Mouse (Mus musculus): ENCODE measurements at regions not wholly inside any gene's neighbourhood (a gene's known extent, or its start where the extent isn't known, plus 50 kb on each side); places are given as distances from the start of the nearest gene placed in this dataset.

DNA sequence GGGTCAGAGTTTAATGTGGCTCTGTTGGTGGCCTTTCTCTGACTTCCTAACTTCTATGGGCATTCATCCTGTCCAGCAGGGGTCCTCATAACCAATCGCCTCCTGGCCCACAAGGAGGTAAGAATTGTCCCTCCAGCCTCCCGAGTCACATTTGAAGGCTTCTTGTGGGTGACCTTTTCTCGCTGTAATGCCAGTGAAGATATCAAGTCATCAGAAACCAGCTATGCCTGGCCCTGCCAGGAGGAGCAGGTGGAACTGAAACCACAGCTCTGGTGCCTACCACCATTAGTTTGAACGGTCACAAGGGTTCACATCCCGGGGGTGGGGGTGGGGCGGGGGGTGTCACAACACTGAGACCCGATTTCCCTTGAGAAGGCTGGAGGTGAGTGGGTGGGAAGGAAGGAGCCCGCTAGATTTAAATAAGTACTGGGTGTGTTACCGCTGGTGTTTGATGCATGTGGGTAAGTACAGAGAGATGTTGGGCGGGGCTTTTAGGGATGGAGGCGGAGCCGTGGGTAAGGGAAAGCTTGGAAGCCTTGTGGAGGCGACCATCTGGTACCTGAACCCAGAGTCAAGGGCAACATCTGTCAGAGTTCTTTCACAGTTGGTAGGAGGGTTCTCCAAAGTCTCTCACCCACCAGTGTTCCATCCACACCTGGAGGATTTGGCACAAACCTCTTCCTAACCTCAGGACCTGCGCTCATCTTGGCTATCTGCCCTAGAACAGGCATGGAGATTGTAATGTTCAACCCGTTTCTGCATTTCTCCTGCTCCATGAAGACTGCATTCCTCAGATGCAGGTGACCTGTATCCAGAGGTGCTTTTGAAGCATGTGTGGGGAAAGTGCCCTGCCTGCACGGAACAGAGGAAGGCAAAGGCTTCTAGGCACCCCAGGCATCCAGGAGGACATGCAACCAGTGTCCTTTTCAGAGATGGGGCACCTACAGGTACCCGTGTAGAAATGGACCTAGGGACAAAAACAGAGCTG is 128.2 kb downstream of the Cd24a start:
- TF ChIP-seq POLR2A (IDR thresholded peaks at IDR 0.05; ENCODE audit: insufficient read depth, low read depth, low read length) (no peak), CTCF (IDR thresholded peaks at IDR 0.05; ENCODE audit: insufficient read depth, low read depth, low read length) (no peak)
- 64% methylated on average over 17 of the region's 17 CpGs for WGBS
- no peaks in the 10 kb centered on the region for H3K4me1 ChIP-seq (ENCODE audit: control insufficient read depth, insufficient read depth, low read length)

GRCm38 (mm10) chr10:43707011-43707410 is 128.9 kb downstream of the Cd24a start:
- 86% methylated on average over 5 of the region's 5 CpGs for WGBS
- Histone ChIP-seq H3K27ac (ENCODE audit: insufficient read depth, low read depth, low read length) (no peak overlapping the region), H3K4me1 (ENCODE audit: control insufficient read depth, insufficient read depth, low read length) (no peaks in the 10 kb centered on the region), H3K4me3 (ENCODE audit: insufficient read depth, low read depth, low read length) (no peak overlapping the region)
- TF ChIP-seq POLR2A (IDR thresholded peaks at IDR 0.05; ENCODE audit: insufficient read depth, low read depth, low read length) (no peak), CTCF (IDR thresholded peaks at IDR 0.05; ENCODE audit: insufficient read depth, low read depth, low read length) (no peak)

More for the DNA sequence above, 128.2 kb downstream of the Cd24a start:
- no peak overlapping the region for H3K27ac ChIP-seq (ENCODE audit: insufficient read depth, low read depth, low read length)
- H3K4me3 ChIP-seq (ENCODE audit: insufficient read depth, low read depth, low read length), result no peak overlapping the region

- Histone ChIP-seq H3K4me1 (ENCODE audit: control insufficient read depth, insufficient read depth, low read length) (no peaks in the 10 kb centered on the region), H3K27ac (ENCODE audit: insufficient read depth, low read depth, low read length) (no peak overlapping the region), H3K4me3 (ENCODE audit: insufficient read depth, low read depth, low read length) (no peak overlapping the region)
- 53% methylated on average over 15 of the region's 15 CpGs for WGBS
- TF ChIP-seq CTCF (IDR thresholded peaks at IDR 0.05; ENCODE audit: insufficient read depth, low read depth, low read length) (no peak), POLR2A (IDR thresholded peaks at IDR 0.05; ENCODE audit: insufficient read depth, low read depth, low read length) (no peak)
Observed at GRCm38 (mm10) chr10:43707821-43708373, 129.8 kb downstream of the Cd24a start.

GRCm38 (mm10) chr10:43709278-43710033 is 131.4 kb downstream of the Cd24a start:
- 93% methylated on average over 6 of the region's 6 CpGs for WGBS
- Histone ChIP-seq H3K27ac (ENCODE audit: insufficient read depth, low read depth, low read length) (no peak overlapping the region), H3K4me1 (ENCODE audit: control insufficient read depth, insufficient read depth, low read length) (no peaks in the 10 kb centered on the region), H3K4me3 (ENCODE audit: insufficient read depth, low read depth, low read length) (no peak overlapping the region)
- no peak for TF ChIP-seq POLR2A (IDR thresholded peaks at IDR 0.05; ENCODE audit: insufficient read depth, low read depth, low read length)
- no peak for TF ChIP-seq CTCF (IDR thresholded peaks at IDR 0.05; ENCODE audit: insufficient read depth, low read depth, low read length)

- H3K27ac ChIP-seq (ENCODE audit: insufficient read depth, low read depth, low read length), result no peak overlapping the region
- TF ChIP-seq CTCF (IDR thresholded peaks at IDR 0.05; ENCODE audit: insufficient read depth, low read depth, low read length), result no peak
- no peak for TF ChIP-seq POLR2A (IDR thresholded peaks at IDR 0.05; ENCODE audit: insufficient read depth, low read depth, low read length)
- no peaks in the 10 kb centered on the region for H3K4me1 ChIP-seq (ENCODE audit: control insufficient read depth, insufficient read depth, low read length)
- 90% methylated on average over 8 of the region's 8 CpGs for WGBS
- H3K4me3 ChIP-seq (ENCODE audit: insufficient read depth, low read depth, low read length), result no peak overlapping the region
Observed at GRCm38 (mm10) chr10:43710186-43710885, 132.3 kb downstream of the Cd24a start.

- TF ChIP-seq POLR2A (IDR thresholded peaks at IDR 0.05; ENCODE audit: insufficient read depth, low read depth, low read length), result no peak
- no peak for TF ChIP-seq CTCF (IDR thresholded peaks at IDR 0.05; ENCODE audit: insufficient read depth, low read depth, low read length)
- Histone ChIP-seq H3K4me3 (ENCODE audit: insufficient read depth, low read depth, low read length) (no peak overlapping the region), H3K27ac (ENCODE audit: insufficient read depth, low read depth, low read length) (no peak overlapping the region), H3K4me1 (ENCODE audit: control insufficient read depth, insufficient read depth, low read length) (no peaks in the 10 kb centered on the region)
- 94% methylated on average over 2 of the region's 2 CpGs for WGBS
Observed at GRCm38 (mm10) chr10:43710886-43711256, 132.8 kb downstream of the Cd24a start.

GRCm38 (mm10) chr10:43712657-43713056 is 134.6 kb downstream of the Cd24a start:
- TF ChIP-seq POLR2A (IDR thresholded peaks at IDR 0.05; ENCODE audit: insufficient read depth, low read depth, low read length), result no peak
- TF ChIP-seq CTCF (IDR thresholded peaks at IDR 0.05; ENCODE audit: insufficient read depth, low read depth, low read length), result no peak
- no peak overlapping the region for H3K27ac ChIP-seq (ENCODE audit: insufficient read depth, low read depth, low read length)
- H3K4me1 ChIP-seq (ENCODE audit: control insufficient read depth, insufficient read depth, low read length), result no peaks in the 10 kb centered on the region

GRCm38 (mm10) chr10:43718768-43719167 is 140.7 kb downstream of the Cd24a start:
- 79% methylated on average over 13 of the region's 13 CpGs for WGBS
- no peak overlapping the region for H3K4me3 ChIP-seq (ENCODE audit: insufficient read depth, low read depth, low read length)
- peaks cover 9% of the 10 kb centered on the region for H3K4me1 ChIP-seq (ENCODE audit: control insufficient read depth, insufficient read depth, low read length)
- no peak overlapping the region for H3K27ac ChIP-seq (ENCODE audit: insufficient read depth, low read depth, low read length)
- TF ChIP-seq CTCF (IDR thresholded peaks at IDR 0.05; ENCODE audit: insufficient read depth, low read depth, low read length) (no peak), POLR2A (IDR thresholded peaks at IDR 0.05; ENCODE audit: insufficient read depth, low read depth, low read length) (no peak)

More at GRCm38 (mm10) chr10:43712657-43713056, 134.6 kb downstream of the Cd24a start:
- no peak overlapping the region for H3K4me3 ChIP-seq (ENCODE audit: insufficient read depth, low read depth, low read length)
